Mouse (Mus musculus) cerebellum, adult 11 months (tissue): Measurements from ENCODE around the gene Plxna2.

ENCODE experiments used
- DNase-seq: peaks from one replicate; pipeline ENCODE4 v3.0.0; 2022

Gene Plxna2

GRCm38 (mm10) chr1:194623641-194624040, 5.6 kb downstream of the Plxna2 start:
- DNase-seq: no peak

DNA sequence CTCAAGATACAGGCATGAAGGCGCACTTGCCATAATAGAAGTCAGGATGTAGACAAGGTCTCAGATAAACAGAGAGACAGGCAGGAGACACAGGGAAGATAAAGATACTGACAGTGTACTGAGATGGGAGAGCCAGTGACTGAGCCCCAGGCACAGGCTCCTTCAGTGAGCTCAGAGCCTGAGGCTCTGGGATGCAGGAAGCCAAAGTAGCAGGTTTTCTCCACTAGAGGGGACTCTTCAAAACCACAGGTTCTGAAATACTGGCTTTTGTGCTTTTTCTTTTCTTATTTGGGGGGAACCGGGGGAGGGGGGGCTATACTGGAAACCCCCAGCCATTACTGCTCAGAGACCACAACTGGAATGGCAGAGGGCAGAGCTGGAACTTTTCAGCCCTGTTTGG, 6.4 kb downstream of the Plxna2 start:
- DNase-seq: no peak

DNA sequence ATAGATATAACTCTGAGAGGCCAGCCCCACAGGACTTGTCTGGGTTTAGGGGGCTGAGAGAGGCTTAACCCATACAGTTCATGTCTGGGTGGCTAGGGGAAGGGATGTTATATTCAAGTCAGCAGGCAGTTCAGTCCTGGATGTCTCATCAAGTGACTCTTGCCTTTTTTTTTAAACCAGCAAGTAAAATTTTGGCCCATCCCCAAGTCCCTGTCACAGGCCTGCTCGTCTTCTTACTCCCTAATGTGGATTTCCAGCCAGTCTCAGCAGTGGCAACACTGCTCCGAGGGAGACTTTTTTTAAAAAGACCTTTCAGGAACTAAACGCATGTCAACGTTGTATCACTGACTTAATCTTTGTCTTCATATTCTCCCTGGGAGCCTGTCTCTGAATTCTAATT, 7.0 kb downstream of the Plxna2 start:
- DNase-seq: no peak

GRCm38 (mm10) chr1:194626109-194626508, 8.1 kb downstream of the Plxna2 start:
- no peak for DNase-seq

GRCm38 (mm10) chr1:194627286-194627685, 9.3 kb downstream of the Plxna2 start:
- DNase-seq: no peak

DNA sequence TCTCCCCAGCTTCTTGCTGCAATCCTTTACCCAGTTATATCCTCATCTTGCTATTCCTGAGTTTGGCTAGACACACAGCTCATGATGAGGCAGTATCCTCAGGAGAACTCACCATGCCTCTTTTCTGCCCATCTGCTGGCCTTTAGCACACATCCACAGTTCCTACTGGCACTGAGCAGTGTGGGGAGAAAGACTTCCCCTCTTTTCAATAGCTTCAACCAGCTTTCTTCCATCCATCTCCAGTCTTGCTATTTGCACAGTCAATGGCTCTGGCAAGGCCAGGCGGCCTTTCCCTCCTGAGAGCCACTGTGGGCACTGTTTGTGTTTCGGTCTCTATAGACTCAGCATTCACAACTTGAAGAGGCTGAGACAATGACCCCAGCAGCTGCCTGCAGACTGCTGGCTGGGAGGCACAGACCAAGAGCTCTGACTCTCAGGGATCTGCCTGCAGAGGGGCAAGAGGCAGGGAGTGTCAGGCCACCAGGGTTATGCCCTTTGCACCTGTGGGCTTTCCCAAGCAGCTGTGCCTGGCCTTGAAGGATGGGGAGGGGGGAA, 11.2 kb downstream of the Plxna2 start:
- no peak for DNase-seq

DNA sequence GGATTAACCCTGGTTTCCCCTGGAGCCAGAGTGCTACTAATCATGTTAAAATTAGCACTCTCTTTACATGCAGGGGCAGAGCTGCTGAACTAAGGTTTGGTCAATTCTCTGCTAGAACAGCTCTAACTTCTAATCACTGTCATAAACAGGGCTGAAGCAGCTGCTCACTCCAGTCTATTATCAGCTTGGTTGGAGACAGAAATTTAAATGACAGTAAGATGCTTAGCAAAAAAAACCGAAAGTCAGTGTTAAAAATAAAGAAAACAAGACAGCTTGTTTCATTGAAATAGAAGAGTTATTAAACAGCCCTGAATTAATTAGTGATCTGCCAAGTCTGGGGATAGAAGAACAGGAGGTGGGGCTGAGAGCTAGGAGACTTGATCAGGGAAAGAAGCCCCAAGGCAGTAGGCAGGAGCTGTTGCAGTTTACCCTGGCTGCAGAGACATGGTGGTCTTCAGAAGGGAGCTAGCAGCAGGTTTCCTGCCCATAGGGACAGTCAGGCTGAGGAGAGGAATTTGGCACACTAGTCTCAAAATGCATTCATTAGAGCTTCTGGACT, 12.6 kb downstream of the Plxna2 start:
- no peak for DNase-seq

GRCm38 (mm10) chr1:194631574-194631973, 13.6 kb downstream of the Plxna2 start:
- no peak for DNase-seq

GRCm38 (mm10) chr1:194632029-194632428, 14.0 kb downstream of the Plxna2 start:
- DNase-seq: no peak

DNA sequence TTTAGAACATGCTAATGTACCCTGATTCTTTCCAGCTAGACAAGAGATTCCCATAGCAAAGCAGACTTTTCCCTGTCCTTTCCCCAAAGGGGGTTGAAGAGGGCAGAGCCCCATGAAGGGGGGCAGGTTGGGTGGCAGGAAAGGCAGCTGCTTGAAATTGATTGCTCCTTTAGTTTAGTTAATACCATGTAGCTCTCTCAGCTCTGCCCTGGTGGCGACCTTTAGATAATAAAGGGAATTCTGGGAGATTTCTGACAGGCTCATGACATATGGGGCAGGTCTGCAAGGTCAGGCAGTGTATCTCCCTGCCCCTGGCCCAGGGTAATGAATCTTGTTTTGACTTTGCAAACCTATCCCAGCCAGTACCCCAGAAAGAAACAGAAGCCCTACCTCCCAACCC, 17.4 kb downstream of the Plxna2 start:
- no peak for DNase-seq

- DNase-seq: no peak
Measured at GRCm38 (mm10) chr1:194635942-194636341, 17.9 kb downstream of the Plxna2 start.

DNA sequence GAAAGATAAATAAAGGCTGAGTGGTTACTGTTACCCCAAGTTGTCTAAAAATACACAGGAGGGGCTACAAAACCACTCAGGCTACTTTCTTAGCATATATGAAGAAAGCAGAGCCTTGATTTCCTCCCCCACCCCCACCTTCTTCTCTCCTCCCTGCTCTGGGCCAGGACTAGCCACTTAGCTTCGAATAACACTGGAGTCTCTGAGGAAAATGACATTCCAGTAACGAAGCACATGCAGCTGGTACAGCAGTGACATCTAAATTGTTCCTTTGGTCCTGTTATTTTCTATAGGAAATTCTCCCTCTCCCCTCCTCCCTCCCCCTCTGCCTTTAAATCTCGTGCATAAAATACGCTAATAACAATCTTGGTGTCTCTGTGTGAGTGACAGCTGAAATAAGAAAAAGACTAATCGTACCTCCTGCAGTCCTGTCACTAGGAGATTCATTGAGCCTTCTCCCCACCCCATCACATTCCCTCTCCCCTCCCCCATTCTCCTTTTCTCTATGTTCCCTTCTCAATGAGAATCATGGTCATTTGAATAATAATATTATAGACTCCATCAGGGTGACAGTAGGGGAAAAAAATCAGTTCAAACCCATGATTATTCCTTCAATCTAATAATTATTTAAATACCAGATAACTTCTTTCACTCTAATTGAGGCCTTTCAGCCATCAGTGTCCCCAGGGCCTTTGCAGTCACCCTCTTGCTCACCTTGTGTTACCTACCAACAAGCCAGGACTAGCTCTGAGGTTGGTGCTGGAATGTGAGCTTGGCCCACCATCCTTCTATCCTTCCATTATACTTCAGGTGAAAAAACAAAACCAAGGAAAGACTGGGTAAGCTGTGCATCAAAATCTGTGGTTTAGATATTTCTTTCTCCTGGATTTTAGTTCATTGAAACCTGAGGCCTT, 19.6 kb downstream of the Plxna2 start:
- DNase-seq: no peak

DNA sequence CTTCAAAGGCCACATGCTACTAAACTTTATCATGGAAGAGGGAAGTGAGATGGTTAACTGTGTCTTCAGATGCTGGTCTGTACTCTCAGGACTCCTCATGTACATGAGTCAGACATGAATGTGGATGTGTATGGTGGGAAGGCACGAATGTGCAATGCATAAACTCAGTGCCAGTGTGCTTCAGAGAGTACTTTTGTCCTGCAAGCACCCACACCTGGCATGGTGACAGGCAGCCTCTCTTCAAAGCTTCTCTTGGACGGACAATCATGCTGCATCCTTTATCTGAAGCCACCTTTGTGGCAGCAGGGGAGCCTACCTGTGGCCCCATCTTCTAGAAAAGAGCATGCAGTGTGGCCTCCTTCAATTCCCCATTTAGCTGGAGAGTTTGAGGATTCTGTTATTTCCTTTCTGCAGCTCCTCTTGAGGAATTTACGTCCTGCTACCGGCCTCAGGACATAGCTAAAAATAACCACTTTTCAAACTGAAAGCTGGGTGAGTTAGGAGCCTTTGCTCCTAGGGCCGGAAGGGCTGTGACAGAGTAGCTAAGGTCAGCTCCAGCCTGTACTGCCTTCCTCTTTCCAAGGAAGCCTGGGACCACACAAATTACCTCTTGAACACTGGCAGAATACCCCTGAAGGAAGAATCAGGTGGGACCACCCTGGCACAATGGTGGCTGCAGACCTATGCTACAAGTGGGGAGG, 23.7 kb downstream of the Plxna2 start:
- DNase-seq: no peak

- DNase-seq: no peak
Measured at GRCm38 (mm10) chr1:194642302-194642787, 24.3 kb downstream of the Plxna2 start.

DNA sequence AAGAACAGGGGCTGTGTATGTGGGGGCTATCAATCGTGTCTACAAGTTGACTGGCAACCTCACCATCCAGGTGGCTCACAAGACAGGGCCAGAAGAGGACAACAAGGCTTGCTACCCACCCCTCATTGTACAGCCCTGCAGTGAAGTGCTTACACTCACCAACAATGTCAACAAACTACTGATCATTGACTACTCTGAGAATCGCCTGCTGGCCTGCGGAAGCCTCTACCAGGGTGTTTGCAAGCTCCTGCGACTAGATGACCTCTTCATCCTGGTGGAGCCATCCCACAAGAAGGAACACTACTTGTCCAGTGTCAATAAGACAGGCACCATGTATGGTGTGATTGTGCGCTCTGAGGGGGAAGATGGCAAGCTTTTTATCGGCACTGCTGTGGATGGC, 25.9 kb downstream of the Plxna2 start:
- DNase-seq: no peak

- no peak for DNase-seq
Measured at GRCm38 (mm10) chr1:194645898-194646297, 27.9 kb downstream of the Plxna2 start.

DNA sequence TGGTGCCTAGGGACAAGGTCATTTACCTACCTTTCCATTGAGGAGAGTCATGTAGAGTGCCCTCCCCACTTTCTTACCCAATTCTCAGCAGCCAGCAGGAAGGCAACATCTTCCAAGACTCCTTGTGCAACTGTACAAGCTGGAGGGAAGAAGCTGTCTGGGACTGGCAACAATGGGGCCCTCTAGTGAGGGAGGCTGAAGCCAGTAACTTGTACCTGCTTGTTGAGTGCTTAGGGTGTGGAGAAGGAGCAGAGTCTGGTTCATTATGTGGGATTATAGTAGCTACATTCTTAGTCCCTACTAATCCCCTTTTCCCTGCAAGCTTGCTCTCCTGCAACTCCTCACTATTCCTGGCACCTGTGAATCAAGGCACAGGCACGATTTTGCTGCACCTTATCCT, 32.1 kb downstream of the Plxna2 start:
- no peak for DNase-seq

- no peak for DNase-seq
Measured at GRCm38 (mm10) chr1:194650566-194650965, 32.5 kb downstream of the Plxna2 start.

DNA sequence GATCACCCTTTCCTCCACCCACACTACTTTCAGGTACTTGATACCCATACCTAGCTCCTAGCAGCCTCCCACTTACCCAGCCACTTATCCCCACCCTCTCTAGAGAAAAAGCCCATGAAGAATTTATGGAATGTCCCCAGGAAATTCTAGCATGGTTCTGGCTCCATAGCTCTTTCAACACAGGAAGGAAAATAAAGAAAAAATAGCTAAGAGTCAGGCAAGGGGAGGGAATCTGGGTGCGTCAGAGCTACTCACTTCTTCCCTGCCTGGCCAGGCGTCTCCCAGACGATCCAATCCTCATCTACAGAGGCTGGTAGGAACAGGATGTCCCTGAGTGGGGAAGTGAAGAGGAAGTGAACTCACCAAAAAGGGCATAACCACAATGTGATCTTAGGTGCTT, 34.0 kb downstream of the Plxna2 start:
- no peak for DNase-seq

DNA sequence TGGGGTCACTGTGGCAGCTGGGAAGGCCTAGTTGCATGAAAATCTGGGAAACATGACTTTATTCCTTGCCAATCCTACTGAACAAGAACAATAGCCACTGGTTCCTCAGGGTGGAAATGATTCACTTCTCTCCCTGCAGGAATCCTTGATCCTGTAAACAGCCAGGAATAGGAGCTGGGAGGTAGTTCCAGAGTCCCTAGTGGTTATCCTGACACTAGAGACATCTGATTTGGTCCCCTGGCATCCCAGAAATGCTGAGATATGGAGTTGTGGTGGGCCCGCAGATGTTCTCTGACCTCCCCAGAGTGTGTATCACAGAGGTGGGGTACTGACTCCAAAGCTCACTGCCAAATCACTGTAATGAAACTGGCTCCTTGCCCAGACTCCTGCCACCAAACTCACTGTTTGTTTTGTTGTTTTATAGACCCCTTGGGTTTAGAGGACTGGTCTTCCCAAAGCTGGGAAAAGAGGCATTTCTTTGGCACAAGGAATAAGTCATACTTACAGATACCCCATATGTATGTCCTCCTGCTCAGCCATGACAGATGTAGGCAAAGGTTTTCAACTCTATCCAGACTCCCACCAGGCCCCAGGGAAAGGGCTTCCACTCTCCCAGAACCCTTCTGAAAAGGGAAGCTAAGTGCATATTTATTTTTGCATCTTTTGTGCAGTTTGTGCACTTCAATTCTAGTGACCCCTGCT, 40.6 kb downstream of the Plxna2 start:
- no peak for DNase-seq

DNA sequence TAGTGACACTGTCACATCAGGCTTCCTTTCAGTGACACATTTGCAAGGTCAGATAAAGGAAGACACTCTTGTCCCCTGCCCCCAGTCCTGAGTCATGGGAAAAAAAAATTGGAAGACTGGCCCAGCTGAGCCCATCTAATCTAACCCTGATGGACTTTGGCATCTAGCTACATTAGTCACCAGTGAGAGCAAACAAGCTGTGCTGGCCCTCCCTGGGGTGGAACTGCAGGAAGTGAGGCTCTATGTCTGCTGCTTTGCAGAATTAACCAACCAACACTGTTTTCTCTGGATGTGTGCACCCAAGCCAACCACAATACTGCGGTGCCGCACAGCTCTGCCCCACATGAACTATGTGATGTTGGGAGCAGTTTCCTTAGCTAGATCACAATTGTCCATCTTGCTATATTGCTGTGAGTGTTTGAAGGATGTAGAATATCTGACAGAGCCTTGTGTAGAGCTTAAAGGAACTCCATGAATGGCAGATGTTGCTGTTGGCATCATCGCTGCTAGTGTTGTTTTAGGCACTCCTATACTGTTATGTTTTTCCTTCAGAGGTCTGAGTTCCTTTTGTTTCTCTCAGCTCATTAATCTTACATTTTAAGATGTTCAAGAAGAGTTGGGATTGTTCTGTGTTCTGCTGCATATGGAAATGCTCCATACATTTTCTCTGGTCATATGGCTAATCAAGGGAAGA, 42.6 kb downstream of the Plxna2 start:
- DNase-seq: no peak

GRCm38 (mm10) chr1:194663021-194663420, 45.0 kb downstream of the Plxna2 start:
- DNase-seq: no peak
